In genomic region chr1:152660436-152660835, GRCm38 (mm10) we compare ENCODE assay signal across 29 mouse cellular contexts.
"Had no signal": no experiment of that assay in that cellular context is flagged by ENCODE, and none has a peak within 500 bp of the region (broad histone marks: within the 10 kb centered on the region; RNA-seq: fewer than 3 reads in every experiment).

No protein-coding gene starts in this region.

- H3K36me3 ChIP-seq: embryonic facial prominence, embryonic 10.5 days; embryonic facial prominence, embryonic 12.5 days; embryonic facial prominence, embryonic 13.5 days; embryonic facial prominence, embryonic 15.5 days; forebrain, embryonic 10.5 days; forebrain, embryonic 12.5 days; forebrain, embryonic 15.5 days had no signal

- H3K9me3 ChIP-seq: embryonic facial prominence, embryonic 10.5 days; embryonic facial prominence, embryonic 12.5 days; embryonic facial prominence, embryonic 13.5 days; embryonic facial prominence, embryonic 15.5 days; forebrain, embryonic 10.5 days; forebrain, embryonic 12.5 days; forebrain, embryonic 13.5 days; forebrain, embryonic 15.5 days had no signal

- H3K9ac ChIP-seq: embryonic facial prominence, embryonic 12.5 days; embryonic facial prominence, embryonic 13.5 days; embryonic facial prominence, embryonic 15.5 days; forebrain, embryonic 12.5 days; forebrain, embryonic 13.5 days; forebrain, embryonic 15.5 days; forebrain, postnatal 0 days had no signal

- H3K4me3 ChIP-seq: embryonic facial prominence, embryonic 10.5 days; embryonic facial prominence, embryonic 12.5 days; embryonic facial prominence, embryonic 13.5 days; embryonic facial prominence, embryonic 15.5 days; erythroblast, embryonic 14.5 days; forebrain, embryonic 10.5 days; forebrain, embryonic 12.5 days; forebrain, embryonic 13.5 days; forebrain, embryonic 15.5 days; gastrocnemius, adult 2 months; heart, adult 2 months had no signal

- H3K4me2 ChIP-seq: embryonic facial prominence, embryonic 12.5 days; embryonic facial prominence, embryonic 13.5 days; embryonic facial prominence, embryonic 15.5 days; forebrain, embryonic 12.5 days; forebrain, embryonic 13.5 days; forebrain, embryonic 15.5 days had no signal

- H3K4me1 ChIP-seq: embryonic facial prominence, embryonic 10.5 days; embryonic facial prominence, embryonic 12.5 days; embryonic facial prominence, embryonic 13.5 days; embryonic facial prominence, embryonic 15.5 days; forebrain, embryonic 10.5 days; forebrain, embryonic 12.5 days; forebrain, embryonic 13.5 days had no signal

- ATAC-seq: forebrain, embryonic 13.5 days; forebrain, embryonic 14.5 days; forebrain, embryonic 15.5 days; forebrain, embryonic 16.5 days; forebrain, postnatal 0 days had no signal

- H3K27me3 ChIP-seq: embryonic facial prominence, embryonic 12.5 days; embryonic facial prominence, embryonic 13.5 days; embryonic facial prominence, embryonic 15.5 days; forebrain, embryonic 12.5 days; forebrain, embryonic 13.5 days; forebrain, embryonic 15.5 days had no signal

- DNase-seq: cerebellum, adult 18-20 months; cerebellum, adult 2 months; cerebellum, adult 8-10 months; cerebellum, adult 9-10 months; cerebellum, adult 9-11 months; cerebellum, postnatal 10 days; cerebellum, postnatal 14 days; cerebellum, postnatal 25 days; cerebellum, postnatal 36 days; embryo, embryonic 11 days; forebrain, postnatal 0 days; gastrocnemius, adult 2 months; gastrocnemius, postnatal 10 days; gastrocnemius, postnatal 14 days; gastrocnemius, postnatal 25 days; gastrocnemius, postnatal 36 days; heart, adult 18-20 months; heart, adult 2 months had no signal

- H3K27ac ChIP-seq: embryonic facial prominence, embryonic 10.5 days; embryonic facial prominence, embryonic 12.5 days; embryonic facial prominence, embryonic 13.5 days; embryonic facial prominence, embryonic 15.5 days; forebrain, embryonic 10.5 days; forebrain, embryonic 12.5 days; forebrain, embryonic 13.5 days; forebrain, embryonic 15.5 days; gastrocnemius, adult 2 months; heart, adult 2 months had no signal
